Mouse (Mus musculus) 416B (cell line): ENCODE results near the gene Cntnap2.
"Not testable (repeated sequence)": the region's sequence is repeated elsewhere in the genome, so short reads cannot be mapped to it uniquely, and the experiment has no call there.

Source experiments
- DNase-seq: peaks from one replicate; pipeline ENCODE4 v3.0.0; 2011; ENCODE audit warnings: low read depth

Cntnap2 gene

DNA sequence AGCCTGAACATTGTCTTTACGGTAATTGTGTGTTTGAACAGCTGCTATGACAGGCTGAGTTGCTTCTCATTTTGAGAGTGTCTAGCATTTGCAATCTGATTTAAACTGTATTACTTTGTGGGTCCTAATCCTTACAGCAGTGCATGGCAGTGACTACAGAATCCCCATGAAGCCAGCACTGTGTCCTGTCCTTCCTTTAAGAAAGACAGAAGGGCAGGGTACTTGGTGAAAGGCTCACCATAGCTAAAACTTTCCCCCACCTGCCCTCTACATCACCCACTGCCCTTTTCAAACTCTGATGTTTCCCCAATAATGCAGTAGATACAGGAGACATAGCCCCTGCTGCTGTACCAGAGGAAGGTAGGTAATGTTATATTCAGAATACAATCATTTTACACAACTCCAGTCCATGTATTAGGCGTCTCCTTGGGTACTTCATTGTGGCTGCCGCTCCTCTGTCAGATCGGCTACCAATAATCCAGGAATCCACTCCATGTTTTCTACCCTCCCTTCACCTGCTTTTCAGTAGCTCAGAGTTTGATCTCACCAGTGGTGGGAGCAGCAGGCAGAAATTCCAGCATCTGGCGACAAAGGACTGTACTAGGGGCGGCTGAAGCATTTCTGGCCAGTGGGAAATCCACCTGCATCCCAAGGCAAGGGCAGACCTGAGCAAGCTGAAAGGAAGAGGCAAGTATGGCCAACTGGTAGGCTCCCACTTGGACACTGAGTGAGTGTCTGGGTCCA, 2184.9 kb downstream of the Cntnap2 start:
- peak; percentile 13 for DNase-seq

DNA sequence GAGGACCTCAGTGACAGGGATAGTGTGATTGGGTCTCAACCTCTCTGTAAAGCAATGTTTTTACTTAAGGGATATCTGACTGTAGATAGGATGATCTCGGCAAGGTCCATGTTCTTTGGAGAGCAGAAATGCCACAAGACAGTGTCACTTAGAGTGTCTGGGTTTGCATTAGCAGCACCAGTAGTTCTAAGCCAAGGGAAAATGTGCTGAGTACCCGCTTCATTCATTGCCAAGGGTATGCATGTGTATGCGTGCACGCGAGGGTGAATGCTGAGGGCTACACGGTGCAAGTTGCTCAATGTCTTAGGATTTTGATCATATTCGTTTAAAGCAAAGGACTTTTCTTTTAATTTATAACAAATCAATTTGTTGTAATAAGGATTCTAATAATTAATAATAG, 2185.5 kb downstream of the Cntnap2 start:
- DNase-seq = no peak

DNA sequence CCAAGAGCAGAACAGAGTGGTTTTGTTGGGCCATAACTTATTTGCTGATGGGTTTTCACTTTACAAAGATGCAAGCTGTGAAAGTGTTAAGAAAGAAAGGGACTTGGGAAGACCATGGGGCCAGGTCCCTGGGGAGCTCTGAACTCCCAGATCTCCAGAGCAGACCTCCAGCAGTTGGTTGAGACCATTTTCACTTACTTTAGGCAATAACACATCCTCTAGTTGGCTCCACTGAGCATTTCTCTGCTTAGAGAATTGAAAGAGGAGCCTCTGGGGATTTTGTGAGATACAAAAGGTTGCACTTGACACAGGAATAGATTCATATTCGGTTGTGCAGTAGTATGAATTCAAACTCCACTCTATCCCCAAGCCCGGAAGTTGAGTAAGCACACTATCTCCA, 2196.1 kb downstream of the Cntnap2 start:
- peak; percentile 6 for DNase-seq

DNA sequence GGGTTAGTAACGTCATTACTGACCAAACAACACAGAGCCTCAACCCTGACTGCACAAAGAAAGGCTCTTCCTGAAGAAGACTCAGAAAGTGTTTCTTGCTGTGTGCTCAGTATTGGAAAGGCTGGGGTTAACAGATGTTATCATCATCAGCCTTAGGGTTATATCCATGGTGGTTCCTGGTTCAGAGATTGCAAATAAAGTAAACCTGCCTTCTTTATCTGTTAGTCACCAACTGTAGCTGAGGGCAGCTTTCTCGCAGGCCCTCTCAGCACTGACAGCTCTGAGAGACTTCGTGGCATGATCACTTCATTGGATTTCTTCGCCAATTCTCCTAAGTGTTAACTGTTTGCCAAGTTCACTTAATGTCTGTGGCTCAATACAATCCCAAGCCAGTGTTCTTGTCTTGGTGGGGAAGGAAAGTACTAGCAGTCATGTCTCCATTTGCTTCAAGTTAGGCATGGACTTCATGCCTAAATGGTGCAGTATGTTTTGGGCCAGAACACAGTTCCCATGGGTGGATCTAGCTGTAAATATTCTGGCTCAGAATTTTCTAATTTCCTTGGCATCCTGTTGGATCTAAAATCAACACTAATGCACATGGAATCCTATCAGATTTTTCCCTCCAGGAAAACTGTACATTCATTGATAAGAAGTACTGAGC, 2197.2 kb downstream of the Cntnap2 start:
- DNase-seq = no peak

DNA sequence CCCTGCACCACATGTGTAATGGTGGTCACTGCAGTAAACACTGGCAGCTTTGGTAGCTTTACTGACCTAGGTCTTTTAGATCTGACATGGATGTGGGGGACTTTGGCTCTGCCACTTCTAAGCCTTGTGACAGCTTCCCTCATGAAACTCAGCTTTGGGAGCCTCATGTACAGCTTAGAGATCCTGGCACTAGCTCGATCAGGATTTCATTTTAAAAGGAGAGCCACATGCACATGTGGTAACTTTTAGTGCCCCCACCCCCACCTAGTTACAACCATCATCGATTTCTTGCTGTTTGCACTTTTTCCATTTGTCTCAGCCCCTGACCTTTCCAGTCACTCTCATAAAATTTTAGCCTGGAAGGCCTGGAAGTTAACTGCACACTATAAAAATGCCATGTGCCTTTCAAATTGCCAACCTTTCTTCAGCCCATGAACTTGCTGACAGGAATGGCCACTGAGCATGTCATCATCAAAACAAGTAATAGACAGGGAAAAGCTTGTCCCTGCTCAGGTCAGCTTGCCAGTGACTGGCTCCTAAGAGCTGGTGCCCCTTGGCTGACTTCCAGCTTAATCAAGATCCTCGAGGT, 2197.9 kb downstream of the Cntnap2 start:
- DNase-seq = no peak

DNA sequence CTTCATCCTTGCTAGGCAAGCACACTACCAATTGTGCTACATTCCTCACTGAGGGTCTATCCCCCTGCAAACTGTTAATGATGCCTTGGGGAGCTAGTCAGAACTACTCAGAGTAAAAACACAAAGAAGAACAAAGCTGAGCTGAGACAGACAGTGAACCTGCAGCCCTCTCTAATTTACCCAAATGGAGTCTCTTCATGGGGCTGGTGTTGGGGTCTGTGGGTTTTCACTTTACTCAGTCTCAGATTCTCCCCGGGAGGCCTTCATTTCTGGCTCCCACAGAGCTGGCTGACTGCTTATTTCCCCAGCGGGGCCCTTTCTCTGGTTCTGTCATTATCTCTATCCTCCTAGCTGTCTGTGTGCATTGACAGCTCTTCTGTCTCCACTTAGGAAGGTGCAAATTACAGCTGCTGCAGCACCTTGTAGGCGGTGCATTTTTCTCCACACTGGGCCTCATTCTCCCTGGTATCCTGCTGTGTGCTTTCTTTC, 2200.5 kb downstream of the Cntnap2 start:
- DNase-seq = no peak

DNA sequence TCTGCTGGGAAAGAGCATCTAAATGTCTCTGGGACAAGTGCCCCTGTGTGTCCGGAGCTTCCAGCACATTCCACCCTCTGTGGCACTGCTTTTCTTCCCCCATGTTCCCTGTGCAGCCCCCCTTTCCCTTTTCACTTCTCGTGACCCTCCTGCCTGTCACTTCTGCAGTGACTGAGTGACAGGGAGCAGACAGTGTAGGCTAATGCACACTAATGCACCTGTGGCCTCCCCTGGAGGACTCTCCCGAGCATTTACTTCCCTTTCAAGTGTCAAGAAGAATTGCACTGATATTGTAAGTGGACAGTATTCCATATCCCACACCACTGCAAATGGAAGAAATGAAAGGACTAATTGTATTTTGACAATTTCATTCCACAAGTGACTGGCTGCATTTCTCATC, 2208.1 kb downstream of the Cntnap2 start:
- no peak for DNase-seq

DNA sequence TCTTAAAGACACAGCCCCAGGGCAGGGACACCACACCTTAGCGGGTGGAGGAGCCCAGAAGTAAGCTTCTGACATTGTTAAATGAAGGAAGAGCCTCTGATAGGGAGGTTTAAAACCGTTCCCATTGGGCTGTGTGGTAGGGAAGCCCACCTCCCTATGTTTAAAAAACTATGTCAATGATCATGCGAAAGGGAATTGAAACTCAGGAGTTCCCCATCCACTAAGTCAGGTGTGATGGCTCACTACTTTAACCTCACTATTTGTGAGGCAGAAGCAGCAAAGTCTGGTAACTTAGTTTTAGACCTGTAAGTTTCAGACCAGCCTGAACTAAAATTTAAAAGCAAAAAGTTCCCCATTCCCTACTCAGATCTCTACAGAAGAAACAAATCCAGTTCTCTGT, 2210.3 kb downstream of the Cntnap2 start:
- DNase-seq = no peak

DNA sequence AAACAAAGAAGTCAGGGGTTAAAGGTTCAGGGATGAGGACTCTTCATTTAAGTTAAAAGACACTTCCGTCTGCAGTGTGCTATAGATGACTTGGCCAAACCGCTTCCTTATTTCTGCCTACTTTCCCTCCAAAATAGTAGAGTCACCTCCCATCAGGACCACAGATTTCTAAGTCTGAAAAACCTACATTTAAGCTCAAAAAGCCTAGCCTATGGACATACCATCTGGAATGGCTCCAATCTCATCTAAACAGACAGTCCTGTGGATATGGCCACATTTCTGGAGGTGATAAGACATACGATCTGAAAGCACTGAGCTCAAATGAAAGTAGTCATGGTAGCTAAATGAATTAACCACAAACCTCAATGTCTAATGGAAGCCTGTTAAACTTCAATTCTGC, 2212.4 kb downstream of the Cntnap2 start:
- DNase-seq = peak; percentile 38

DNA sequence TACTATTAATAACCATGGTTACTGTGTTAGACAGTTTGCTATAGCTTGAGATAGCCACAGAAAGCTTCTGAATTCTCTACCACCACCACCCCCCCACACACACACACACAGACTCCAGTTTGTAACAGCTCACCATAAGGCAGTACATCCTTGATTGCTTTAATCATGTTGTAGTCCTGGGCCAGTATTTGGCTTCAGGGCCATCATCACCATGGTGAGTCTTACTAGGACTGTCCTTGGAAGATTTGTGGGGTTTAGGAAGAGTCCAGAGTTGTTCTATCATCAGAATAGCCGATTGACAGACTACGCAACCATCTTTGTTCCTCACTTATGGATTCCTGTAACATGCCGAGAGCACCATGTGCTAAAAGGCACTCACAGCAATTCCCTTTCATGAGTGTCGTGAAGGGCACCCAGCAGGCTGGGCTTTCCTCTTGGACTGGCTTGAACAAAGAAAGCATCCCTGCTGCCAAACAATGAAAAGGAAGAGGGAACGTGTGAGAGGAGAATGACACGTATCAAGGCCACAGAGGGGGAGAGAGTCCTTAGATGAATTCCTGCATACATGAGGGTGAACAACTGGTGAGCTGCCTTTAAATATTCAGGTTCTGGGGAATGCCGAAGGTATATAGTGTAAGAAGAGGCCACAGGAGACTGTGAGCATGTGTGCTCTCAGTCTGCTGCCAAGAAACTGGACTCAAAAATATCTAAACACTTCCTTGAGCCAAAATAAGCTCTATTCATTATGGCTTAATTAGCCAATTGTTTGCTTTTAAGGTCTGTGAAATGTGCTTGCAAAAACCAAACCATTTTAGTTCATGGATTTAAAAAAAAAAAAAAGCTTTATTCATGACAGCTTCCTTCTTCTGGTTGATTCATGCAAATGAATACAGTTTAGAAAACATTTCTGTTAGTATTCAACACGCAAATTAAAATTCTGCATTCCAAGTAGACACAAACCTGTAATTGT, 2213.7 kb downstream of the Cntnap2 start:
- no peak for DNase-seq

DNA sequence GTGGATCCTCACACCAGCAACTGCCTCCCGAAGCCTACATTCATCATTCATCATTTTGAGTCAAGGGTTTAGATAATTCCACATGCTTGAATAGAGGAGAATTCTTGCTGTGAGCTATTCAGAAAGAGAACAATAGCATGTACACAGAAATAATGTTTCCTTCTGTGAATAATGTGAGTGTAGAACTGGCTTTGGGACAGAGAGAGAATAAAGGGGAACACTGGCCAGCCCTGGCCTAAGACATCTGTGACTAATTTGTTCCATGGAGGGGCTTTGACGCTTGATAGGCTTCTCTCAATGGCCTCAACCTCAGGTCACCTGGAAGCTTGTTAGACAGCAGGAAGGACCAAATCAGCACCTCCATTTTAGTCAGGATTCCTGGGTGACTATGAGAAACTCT, 2215.9 kb downstream of the Cntnap2 start:
- no peak for DNase-seq

DNA sequence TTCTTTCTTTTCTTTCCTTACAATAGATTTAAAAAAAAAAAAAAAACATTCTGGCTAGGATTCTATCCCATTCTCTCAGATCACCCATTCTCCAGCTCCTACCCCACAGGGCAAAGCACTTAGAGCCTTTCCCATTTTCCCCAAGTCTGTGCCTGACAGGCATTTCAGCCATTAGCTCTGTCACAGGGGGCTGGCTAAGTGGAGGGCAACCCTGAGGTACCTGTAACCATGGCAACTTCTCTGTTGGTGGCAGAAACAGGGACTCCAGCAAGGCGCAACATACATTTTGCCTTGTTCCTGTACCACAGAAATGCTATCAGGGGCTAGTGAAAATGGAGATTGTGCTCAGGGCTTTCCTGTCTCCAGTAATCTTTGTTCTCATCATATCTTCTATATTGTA, 2220.0 kb downstream of the Cntnap2 start:
- DNase-seq = no peak

DNA sequence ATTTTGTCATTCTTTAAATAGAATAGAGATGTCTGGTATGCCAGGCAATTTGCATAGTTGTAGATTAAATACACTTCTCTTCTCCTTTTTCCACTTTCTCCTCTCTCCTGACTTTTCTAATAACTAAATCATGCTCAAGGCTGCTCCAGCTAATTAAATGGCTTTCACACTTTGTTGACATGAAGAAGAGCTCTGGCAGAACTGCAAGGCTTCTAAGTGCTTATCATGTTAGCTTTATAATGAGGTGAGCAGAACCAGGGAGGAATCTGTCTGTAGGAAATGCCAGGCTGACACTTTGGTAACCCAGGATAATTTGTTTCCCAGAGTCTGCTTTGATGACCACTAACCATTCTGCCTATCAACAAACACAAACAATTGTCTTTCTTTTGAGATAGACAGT, 2222.4 kb downstream of the Cntnap2 start:
- DNase-seq = no peak

DNA sequence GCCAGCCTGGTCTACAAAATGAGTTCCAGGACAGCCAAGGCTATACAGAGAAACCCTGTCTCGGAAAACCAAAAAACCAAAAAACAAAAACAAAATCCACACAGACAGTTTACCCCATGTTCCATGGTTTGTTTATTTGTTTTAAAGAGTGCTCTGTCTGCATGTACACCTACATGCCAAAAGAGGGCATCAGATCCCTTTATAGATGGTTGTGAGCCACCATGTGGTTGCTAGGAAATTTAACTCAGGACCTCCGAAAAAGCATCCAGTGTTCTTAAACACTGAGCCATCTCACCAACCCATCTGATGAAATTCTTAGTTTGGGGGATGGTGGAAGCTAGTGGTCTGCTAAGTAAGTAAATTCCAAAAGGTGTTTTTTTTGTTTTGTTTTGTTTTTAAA, 2225.6 kb downstream of the Cntnap2 start:
- peak; percentile 36 for DNase-seq

DNA sequence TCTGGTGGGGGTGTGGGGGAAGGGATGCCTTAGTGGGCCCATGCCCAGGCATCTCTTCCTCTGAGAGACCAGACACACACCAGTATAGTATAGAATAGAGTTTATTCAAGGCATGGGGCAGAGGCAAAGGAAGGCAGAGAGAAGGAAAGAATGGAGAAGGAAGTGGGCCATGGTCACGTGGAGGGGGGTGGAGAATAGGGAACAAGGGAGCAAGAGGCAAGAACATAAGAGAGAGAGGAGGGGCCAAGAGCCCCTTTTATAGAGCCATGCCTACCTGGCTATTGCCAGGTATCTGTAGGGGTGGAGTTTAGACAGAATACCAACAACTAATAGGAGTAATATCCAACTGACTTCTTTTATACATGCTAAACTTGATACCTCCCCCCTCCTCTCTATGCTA, 2226.6 kb downstream of the Cntnap2 start:
- DNase-seq = no peak

DNA sequence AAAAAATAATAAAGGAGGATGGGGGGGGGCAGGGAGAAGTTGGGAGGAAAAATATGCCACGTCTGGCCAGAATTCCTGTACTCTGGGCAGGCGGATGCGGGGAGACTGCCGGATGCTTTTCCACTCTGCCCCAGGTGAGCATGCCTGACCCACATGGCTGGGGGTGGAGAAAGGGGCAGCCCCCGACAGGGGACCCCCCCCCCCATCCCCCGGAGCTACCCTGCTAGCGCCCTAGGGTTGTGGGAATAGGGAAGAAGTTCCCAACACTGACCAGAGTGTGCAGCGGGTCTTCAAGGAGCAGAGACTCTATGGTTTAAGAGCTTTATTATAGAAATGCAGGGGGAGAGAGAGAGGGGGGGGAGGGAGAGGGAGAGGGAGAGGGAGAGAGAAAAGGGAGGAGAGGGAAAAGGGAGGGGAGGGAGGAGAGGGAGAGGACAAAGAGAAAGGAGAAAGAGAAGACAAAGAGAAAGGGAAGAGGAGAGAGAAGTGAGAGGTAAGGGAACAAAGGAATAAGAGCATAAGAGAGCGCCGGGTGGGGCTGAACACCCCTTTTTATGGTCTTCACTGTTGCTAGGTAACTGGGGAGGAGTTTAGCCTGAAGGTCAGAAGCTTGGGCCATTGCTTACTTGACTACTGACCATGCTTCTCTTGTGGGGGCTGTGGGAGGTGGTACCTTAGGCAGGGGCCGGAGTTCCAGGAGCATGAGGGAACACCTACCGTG, 2227.2 kb downstream of the Cntnap2 start:
- DNase-seq = not testable (repeated sequence)

DNA sequence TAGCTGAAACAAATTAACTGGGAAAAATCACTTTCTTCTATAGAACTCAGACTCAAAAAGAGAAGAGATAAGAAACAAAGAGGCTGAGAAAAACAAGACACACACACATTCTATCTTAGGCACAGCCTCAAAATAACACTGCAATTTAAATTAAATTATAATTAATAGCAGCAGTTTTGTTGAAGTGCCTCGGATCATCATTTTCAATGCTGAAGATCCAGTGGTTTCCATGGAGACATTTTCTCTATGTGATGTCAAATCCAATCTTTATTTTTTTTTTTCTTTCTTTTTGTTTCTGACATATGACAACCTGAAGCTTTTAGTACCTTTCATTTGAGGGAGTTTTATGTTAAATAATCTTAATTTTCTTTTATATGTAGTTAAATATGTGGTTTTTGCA, 2228.6 kb downstream of the Cntnap2 start:
- no peak for DNase-seq

DNA sequence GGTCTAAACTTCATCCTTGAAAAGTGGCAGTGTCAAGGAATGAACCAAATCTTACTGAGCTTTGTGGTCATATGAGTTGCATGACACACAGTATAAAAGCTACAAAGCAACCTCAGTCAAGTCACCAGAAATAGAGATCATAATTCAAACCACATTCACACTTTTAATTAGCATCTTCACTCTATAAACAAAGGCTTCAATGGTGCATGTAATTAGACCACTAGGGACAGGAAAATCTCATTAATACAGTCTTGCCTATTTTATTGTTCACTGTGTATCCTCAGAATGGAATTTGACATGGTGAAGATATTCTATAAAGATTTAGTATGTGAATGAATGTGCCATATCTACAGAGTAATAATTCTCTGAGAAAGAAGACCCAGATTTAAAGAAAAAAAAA, 2232.8 kb downstream of the Cntnap2 start:
- DNase-seq = no peak

DNA sequence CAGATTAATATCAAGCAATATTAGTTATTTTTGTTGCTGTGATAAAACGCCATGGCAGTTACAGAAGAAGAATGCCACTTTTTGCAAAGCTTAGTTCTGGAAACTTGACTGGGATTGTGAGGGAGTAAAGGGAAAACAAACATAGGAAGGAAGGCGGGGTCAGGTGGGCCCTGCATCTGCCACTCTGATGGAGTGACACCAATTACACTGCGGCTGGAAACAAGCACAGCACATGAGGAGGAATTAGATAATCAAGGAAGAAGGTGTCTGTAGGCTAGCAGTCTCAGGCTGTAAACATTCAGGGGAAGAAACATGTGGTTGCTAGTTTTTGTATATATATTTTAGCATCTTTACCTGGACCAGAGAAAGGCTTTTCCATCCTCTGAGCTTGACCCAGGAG, 2233.3 kb downstream of the Cntnap2 start:
- no peak for DNase-seq

DNA sequence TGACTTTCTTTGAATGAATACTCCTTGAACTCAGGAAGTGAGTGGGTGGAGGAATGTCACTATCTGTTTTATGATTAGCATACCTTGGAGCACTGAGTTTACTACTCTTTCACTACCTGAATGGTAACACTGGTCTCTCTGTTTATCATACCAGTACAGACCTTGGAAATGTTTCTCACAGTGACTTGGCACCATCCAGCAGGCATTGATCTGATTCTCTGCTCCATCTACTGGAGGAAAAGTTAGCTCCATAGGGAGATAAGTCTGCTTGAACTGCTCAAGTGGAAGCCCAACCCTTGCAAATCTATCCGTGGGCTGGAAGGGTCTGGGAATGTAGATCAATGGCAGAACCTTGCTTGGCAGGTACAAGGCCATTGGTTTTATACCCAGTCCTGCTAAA, 2235.3 kb downstream of the Cntnap2 start:
- DNase-seq = no peak

DNA sequence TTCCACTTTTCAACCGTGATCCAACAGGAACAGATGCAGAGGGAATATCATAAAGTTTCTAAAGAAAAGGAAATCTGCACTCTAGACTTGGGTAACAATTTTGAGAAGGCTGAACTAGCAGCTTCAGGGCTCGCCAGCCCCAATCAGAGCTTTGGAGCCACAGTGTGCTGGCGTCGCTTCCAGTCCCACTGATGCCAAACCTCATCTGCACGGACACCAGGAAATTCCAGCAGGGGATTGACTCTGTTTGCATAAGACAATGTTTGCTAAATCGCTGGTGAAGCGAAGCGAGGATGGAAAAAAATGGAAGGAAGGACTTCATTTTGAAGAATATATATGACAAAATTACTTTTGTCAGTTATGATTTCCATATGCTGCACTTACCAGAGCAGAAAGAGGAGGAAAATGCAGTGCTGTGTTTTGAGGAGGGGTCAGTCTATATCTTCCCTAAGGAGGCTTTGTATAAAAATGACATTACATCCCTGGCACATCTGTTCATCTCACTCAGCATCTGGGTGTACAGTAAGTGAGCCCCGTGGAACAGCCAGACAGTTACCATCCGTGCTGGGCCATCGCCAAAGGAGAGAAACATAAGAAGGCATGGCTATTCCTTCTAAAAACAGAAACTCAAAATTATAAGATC, 2245.8 kb downstream of the Cntnap2 start:
- DNase-seq = no peak
